Mouse (Mus musculus): ENCODE measurements around the gene Lrp5.

DNA sequence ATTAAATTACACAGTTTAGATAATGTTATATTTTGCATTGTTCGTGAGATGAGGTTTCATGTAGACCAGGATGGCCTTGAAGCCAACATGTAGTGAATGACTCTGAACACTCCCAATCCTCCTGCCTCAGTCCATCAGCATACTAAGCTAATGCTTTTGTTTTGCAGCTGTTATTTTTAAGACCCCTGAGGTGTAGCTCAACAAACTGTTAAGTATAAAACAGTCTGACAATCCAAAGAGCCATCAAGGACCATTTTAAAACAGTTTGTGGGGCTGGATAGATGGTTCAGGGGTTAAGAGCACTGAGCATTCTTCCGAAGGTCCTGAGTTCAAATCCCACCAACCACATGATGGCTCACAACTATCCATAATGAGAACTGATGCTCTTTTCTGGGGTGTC is 124.1 kb downstream of the Lrp5 start:
- TF ChIP-seq CTCF (IDR thresholded peaks at IDR 0.05; ENCODE audit: insufficient read depth, low read length) (no peak), POLR2A (IDR thresholded peaks at IDR 0.05; ENCODE audit: borderline replicate concordance, extremely low read depth, low read depth, low read length) (no peak)

Measured in lung, adult 2 months (tissue).